Mouse (Mus musculus): Measurements from ENCODE around the gene Rpl9-ps6.
"Not testable (repeated sequence)": the region's sequence is repeated elsewhere in the genome, so short reads cannot be mapped to it uniquely, and the experiment has no call there.

The Rpl9-ps6 gene

DNA sequence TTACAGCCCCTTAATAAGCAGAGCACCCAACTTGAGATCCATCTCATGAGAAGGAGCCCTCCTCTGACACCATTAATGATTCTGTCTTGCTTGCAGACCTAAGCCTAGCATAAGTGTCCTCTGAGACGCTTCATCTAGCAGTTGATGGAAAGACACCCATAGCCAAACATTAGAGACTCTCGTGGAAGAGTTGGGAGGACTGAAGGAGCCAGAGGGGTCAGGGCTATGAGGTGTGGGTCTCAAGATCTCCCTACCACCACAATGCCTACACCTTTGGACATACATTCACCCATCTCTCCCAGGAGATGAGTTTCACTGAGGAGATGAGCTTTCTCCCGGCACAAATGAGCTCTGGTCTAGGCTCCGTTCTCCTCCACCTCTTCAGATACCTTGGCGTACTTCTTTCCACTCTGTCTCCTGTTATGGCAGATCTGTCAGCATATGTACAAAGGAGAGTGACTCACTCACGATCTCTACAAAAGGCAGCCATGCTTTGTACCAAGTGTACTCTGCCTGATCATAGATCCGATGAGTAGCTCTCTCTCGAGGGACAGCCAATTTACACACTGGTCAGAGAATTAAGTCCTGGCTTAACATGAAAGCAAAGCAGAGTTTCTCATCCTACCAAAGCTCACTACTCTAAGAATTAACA is 14.5 kb upstream of the Rpl9-ps6 start:
- no peak for DNase-seq (ENCODE audit: low read depth)

DNA sequence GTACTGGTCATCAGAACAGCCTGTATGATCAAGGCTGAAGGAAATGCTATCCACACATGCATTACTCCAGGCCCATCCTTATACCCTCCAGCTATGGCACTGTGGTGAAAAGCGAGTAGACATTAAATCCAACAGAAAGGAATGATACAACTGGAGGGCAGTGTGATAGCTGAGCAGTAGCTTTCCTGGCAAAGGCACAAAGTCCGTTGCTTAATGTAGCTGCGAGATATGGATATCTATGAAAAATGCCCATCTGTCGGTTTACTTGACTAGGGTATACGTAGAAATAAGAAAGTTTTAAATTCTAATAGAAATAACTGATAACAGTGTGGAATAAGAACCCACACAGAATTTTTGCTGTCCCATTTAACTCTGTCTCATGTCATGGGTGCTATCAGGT is 13.9 kb upstream of the Rpl9-ps6 start:
- DNase-seq (ENCODE audit: low read depth), result peak; percentile 56

DNA sequence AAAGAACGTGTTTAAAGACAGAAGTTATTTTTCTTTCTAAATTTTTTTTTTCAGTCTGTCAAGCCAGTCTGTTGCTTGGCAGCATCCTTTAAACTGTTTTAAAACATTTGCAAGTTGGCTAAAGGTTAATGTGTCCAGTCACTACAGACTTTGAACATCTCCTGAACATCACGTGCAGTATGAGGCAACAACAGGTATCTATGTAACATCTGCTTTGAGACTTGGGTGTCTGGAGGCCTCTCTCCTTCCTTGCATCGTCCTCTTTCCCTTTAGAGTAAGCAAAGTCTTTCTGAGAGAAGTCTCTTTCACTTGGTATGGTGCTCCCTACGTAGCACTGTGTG is 10.3 kb upstream of the Rpl9-ps6 start:
- peak; percentile 52 for DNase-seq (ENCODE audit: low read depth)

DNA sequence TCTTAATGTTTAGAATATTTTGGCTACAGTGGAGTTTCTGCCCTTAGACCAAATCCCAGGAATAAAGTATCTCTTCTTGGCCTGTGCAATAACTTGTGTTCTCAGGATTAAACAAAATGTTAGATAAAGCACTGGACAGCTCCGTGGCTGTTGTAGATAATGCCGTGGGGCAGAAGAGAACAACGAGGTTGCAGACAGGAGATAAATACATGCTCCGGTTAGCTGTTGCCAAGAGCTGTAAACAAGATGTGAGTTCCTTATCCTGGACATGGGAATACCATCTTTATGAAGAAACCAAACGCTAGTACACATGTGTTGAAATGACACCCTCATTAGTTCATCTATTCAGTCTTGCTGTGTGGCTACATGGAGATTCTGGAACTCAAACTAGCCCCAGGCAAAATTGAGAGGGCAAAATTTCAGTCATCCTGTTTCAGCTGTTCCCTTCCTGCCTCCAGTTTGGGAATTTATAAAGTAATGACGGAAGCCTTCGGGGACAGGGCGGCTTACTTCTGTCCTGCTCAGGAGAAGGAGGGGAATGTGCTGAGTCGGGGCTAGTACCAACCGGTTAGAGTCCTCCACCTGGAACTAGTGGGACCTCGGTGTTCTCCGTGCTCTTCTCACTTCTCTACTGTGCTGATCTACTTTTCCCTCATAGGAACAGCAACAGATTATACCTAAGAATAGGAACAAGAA is 9.8 kb upstream of the Rpl9-ps6 start:
- peak; percentile 82 for DNase-seq (ENCODE audit: low read depth)

DNA sequence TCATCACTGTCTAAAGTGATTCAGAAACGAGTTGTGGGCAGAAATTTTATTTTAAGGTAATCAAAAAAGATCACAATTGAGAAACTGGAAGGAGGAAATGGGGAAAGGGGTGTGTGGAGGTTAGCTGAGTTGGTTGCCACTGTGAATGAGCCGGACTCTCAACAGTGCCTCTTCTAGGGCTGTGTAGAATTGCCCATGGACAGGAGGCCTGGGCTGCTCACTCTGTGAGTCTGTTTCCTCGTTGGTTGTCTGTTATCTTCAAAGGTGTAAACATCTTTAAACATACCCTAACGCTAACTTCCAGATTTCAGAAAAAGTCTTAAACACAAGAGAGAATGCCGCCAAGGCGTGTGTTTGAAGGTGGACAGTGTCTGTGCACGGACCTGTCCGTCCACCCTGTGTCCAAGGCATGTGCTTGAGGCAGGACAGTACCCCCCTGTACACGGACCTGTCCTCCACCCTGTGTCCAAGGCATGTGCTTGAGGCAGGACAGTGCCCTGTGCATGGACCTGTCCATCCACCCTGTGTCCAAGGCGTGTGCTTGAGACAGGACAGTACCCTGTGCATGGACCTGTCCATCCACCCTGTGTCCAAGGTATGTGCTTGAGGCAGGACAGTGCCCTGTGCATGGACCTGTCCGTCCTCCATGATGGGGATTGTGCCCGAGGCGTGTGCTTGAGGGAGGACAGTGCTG is 4.3 kb upstream of the Rpl9-ps6 start:
- DNase-seq (ENCODE audit: low read depth), result no peak

DNA sequence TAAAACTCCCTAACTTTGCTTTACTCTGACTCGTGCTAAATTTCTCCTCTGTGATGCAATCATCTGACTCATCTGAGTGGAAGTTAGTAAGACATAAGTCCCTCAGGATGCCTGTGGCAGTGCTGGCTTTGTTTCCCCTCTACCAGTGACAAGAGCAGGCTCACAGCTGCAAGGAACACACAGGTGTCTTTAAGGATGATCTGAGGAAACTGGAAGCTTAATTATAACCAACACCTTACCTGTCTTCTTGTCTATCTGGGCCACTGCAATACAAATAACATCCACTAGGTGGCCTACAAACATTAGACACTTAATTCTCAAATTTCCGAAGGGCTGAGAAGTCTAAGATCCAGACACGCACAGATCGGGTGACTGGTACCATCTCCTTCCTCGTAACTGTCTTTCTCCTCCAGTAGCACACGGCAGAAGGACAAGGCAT is 3.7 kb upstream of the Rpl9-ps6 start:
- peak; percentile 84 for DNase-seq (ENCODE audit: low read depth)

- no peak for DNase-seq (ENCODE audit: low read depth)
Measured at GRCm38 (mm10) chr19:32467325-32467724, 947 bp upstream of the Rpl9-ps6 start.

GRCm38 (mm10) chr19:32465228-32465627 is 1.1 kb downstream of the Rpl9-ps6 start:
- no peak for DNase-seq (ENCODE audit: low read depth)

DNA sequence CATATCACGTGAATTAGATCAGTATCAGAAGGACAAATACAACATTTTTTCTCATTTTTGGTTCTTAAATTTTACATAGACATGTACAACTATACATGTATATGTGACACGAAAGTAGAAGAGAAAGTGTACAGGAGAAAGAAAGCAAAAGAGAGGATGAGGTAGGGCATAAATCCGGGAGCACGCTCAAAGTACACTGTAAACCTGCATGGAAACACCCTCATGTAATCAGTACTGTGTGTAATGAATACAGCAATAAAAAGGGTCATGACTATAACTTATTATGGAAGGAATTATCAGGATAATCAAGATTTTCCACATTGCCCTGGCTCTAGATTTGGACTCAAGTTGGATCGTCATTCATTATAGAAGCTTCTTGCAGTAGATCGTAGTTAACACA is 3.3 kb downstream of the Rpl9-ps6 start:
- no peak for DNase-seq (ENCODE audit: low read depth)

- not testable (repeated sequence) for DNase-seq (ENCODE audit: low read depth)
Measured at GRCm38 (mm10) chr19:32457631-32458030, 8.7 kb downstream of the Rpl9-ps6 start.

DNA sequence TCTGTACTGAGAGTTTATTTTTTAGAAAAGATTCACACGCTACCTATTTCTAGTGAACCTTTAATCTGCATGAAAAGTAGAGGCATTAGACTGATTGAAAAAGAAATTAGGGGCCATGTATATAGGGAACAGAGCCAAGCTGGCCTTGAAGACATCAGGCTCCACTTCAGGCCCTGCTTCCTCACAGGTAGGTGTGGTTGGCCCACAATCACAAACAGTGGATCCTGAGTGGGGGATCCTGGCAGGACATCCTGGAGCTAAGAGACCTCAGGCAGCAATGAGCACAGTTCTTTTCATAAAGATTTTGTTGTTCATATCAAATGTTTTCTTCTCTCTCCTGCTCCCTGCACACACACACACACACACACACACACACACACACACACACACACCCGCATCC is 9.6 kb downstream of the Rpl9-ps6 start:
- no peak for DNase-seq (ENCODE audit: low read depth)

DNA sequence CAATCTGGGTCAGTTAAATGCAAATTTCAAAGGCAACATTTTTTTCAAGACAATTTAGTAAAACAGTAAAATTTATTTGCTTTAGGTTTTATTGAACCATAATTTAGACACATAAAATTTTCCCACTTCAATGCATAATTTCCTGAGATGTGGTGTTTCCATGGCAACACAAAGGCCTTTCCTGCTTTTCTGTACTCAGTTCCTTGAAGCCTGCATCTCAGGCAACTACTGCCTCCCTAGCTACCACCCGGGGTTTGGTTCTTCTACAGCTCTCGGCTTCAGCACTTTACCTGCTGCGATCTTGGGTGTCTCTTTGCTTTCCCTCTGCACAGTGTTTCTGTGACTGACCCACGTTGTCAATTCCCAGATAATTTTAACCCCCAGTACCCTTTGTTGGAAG is 14.1 kb downstream of the Rpl9-ps6 start:
- no peak for DNase-seq (ENCODE audit: low read depth)

DNA sequence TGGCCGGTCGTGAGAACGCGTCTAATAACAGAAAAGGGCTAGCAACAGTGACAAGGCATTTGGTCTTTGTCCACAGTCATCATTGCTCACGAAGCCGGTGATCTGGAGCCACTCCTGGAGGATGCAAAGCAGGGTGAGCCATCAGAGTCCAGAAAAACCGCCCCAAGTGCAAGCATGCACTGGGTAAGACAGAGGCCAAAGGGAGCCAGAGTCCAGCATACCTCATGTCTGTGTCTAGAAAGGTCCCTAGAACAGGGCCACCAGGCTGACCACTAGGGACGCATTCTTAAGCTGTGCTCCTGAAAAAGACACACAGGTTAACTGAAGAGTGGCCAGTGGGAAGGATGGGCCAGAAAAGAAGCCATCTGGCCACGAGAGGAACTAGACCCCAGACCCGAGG is 17.4 kb downstream of the Rpl9-ps6 start:
- DNase-seq (ENCODE audit: low read depth), result no peak

DNA sequence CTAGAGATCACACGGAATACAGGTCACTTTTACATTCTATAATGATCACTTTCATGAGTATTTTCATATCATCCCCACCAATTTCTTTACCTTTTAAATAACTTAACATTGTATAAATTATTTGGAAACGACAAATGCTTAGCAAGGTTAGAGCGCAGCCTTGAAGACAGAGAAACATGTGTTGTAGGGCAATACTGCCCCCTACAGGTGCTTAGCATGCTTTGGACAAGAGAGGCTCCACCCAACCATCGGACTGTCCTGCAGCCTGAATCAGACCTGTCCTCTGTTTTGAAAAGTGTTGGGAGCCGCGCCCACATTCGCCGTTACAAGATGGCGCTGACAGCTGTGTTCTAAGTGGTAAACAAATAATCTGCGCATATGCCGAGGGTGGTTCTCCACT is 24.8 kb downstream of the Rpl9-ps6 start:
- DNase-seq (ENCODE audit: low read depth), result no peak

DNA sequence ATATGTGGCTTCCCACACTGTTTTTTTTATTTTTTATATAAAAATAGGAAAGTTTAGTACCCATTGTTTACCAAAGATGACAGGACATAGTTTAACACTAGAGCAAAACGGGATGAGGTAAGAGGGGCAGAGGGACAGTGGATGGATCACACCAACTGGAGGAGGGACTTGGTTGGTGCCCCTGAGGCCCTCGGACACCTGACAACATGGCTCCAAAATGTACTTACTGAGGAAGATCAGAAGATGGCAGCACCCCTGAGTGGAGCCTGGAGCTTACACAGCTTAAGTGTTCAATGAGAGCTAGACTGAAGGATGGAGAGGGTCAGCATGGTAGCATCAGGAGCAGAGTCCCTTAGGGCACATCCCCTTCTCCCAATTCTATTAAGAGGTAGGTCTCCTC is 27.0 kb downstream of the Rpl9-ps6 start:
- DNase-seq (ENCODE audit: low read depth), result no peak

DNA sequence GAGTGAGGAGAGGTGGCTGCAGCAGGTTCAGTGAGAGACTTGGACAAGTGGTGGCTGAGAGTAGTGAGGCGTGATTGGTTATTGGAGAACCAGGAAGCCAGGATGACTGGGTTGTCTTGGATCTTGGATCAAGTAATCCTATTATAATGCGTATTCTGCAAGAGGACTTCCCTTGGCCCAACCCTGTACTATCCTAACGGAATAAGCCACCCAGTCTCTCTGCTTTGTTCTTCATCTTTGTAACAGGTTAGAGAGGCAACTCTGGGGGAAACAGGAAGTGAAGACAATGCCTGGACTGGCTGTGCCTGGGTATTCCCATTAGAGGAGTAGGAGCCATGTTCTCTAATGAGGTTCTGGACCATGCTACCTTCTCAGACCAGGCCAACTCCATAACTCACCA is 40.5 kb downstream of the Rpl9-ps6 start:
- DNase-seq (ENCODE audit: low read depth), result no peak

GRCm38 (mm10) chr19:32424706-32425105 is 41.7 kb downstream of the Rpl9-ps6 start:
- DNase-seq (ENCODE audit: low read depth), result no peak

GRCm38 (mm10) chr19:32419069-32419468 is 47.3 kb downstream of the Rpl9-ps6 start:
- no peak for DNase-seq (ENCODE audit: low read depth)

- no peak for DNase-seq (ENCODE audit: low read depth)
Measured at GRCm38 (mm10) chr19:32416692-32417317, 49.6 kb downstream of the Rpl9-ps6 start.
